Comparison of ENCODE assay signal across 1 mouse cellular context in genomic region chr10:54038180-54038579, GRCm38 (mm10).
TF ChIP-seq lines count a peak whose summit lies in the region.

No protein-coding gene starts in this region.

TF ChIP-seq in MEL, 35 proteins besides CTCF, POLR2A, EP300 and RAD21 (continued from another document):
- TF ChIP-seq MEF2A (IDR thresholded peaks at IDR 0.05; ENCODE audit: extremely low read depth, insufficient replicate concordance, low read depth, low read length, poor library complexity, severe bottlenecking), result no peak
- no peak for TF ChIP-seq ZKSCAN1 (IDR thresholded peaks at IDR 0.05; ENCODE audit: low read depth, low read length)
- TF ChIP-seq RCOR1 (IDR thresholded peaks at IDR 0.05; ENCODE audit: low read depth, low read length), result peak; percentile 77; the same call in 1 of the 2 replicates
- 0 out of 2 replicates have a peak, but pooled peaks have one; percentile 16 for TF ChIP-seq HCFC1 (IDR thresholded peaks at IDR 0.05; ENCODE audit: low read depth, low read length)
- no peak for TF ChIP-seq SMC3 (IDR thresholded peaks at IDR 0.05; ENCODE audit: low read depth, low read length)
- peak; percentile 94 for TF ChIP-seq GATA1 (IDR thresholded peaks at IDR 0.05; ENCODE audit: low read depth, low read length)
- TF ChIP-seq USF1 (IDR thresholded peaks at IDR 0.05; ENCODE audit: low read depth, low read length), result no peak
- TF ChIP-seq ZMIZ1 (IDR thresholded peaks at IDR 0.05; ENCODE audit: low read depth, low read length), result no peak
- TF ChIP-seq USF2 (IDR thresholded peaks at IDR 0.05; ENCODE audit: borderline replicate concordance in 1 of 2, insufficient read depth in 1 of 2, low read depth in 1 of 2, low read length in 2 of 2), result no peak
- peak; percentile 45; the same call in 1 of the 2 replicates for TF ChIP-seq TAL1 (IDR thresholded peaks at IDR 0.05; ENCODE audit: low read length)
- 0 out of 2 replicates have a peak, but pooled peaks have one; percentile 41 for TF ChIP-seq ELF1 (IDR thresholded peaks at IDR 0.05; ENCODE audit: low read depth, low read length)
- no peak for TF ChIP-seq ZC3H11A (IDR thresholded peaks at IDR 0.05; ENCODE audit: low read depth, low read length)
- TF ChIP-seq BHLHE40 (IDR thresholded peaks at IDR 0.05; ENCODE audit: borderline replicate concordance, low read depth, low read length), result peak; percentile 66; the same call in 1 of the 2 replicates
- TF ChIP-seq ZNF384 (IDR thresholded peaks at IDR 0.05; ENCODE audit: low read depth, low read length), result peak; percentile 95
- TF ChIP-seq KAT2A (conservative IDR thresholded peaks at IDR 0.05; ENCODE audit: low read depth, low read length), result no peak
- TF ChIP-seq POLR2AphosphoS2 (IDR thresholded peaks at IDR 0.05; ENCODE audit: low read length), result no peak
- no peak for TF ChIP-seq JUND (IDR thresholded peaks at IDR 0.05; ENCODE audit: low read depth, low read length)
- peak; percentile 84 for TF ChIP-seq ETS1 (IDR thresholded peaks at IDR 0.05; ENCODE audit: low read depth, low read length)
- TF ChIP-seq MAFK (IDR thresholded peaks at IDR 0.05; ENCODE audit: borderline replicate concordance, low read depth, low read length), result no peak
